Mouse (Mus musculus) cerebellum, adult 8-10 months (tissue): ENCODE data around the gene Klhl15.
"Not testable (repeated sequence)": the region's sequence is repeated elsewhere in the genome, so short reads cannot be mapped to it uniquely, and the experiment has no call there.

Source experiments
- DNase-seq: peaks from one replicate; pipeline ENCODE4 v3.0.0; 2022

Gene Klhl15

DNA sequence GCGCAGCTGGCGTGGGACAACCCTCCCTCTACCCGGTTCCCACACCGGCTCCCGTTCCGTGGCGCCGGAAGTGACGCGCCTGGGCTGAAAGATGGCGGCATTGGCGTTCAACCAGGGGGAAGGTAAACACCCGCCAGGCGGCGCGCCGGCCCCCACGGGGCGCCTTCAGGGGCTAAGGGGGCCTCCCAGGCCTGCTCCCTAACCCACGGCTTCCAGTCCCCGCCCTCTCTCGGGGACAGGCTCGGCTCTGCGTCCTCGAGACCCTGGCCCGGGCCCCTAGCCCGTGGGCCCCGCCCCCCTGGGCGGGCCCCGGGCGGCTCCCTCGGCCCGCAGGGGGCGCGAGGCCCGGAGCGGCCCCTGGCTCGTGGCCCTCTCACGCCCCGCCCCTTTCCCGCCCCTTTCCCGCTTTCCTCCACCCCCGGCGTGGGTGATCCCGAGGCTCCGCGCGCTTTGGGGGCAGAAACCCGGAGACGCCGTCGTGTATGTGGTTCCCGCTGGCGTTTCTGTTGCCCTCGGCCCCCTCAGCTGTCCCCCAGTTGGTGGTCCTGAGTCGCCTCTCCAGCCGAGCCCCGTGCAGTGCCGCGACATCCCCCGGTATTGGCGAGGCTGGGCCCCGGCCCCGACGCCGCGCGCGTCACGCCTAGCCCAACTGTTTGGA, at the start of gene Klhl15:
Gene Klhl15, plus strand, starts transcription at position 68 of the 658 bp plus-strand sequence.
- DNase-seq = peak; percentile 70

DNA sequence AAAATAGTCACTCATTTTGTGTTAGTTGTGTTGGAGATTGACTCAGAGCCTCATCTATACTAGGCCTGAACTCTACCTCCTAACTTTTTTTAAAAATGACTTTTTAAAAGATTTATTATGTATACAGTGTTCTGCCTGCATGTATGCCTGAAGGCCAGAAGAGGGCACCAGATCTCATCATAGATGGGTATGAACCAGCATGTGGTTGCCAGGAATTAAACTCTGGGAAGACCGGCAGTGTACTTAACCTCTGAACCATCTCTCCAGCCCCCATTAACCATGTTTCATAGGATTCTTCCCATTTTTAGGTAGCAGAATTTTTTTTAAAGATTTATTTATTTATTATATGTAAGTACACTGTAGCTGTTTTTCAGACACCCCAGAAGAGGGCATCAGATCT, 49.2 kb upstream of the Klhl15 start:
- no peak for DNase-seq

GRCm38 (mm10) chrX:94193901-94194300, 40.5 kb upstream of the Klhl15 start:
- DNase-seq = not testable (repeated sequence)

- DNase-seq = peak; percentile 39
Measured at GRCm38 (mm10) chrX:94197789-94198188, 36.6 kb upstream of the Klhl15 start.

DNA sequence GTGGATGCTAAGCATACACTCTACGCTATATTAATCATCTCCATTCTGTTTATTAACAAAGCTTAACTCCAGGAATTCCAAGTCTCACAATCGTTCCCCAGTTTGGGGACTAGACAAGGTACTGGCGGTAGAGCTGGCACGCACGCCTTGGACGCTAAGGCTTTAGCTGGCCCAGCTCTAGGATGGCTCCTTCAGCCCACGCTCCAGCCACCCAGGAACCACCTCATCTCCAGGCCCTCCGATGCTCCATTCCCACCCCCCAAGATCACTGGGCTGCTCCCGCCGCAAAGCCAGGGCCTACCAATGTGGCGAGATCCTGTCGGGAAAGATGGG, 22.2 kb upstream of the Klhl15 start:
- DNase-seq = no peak

DNA sequence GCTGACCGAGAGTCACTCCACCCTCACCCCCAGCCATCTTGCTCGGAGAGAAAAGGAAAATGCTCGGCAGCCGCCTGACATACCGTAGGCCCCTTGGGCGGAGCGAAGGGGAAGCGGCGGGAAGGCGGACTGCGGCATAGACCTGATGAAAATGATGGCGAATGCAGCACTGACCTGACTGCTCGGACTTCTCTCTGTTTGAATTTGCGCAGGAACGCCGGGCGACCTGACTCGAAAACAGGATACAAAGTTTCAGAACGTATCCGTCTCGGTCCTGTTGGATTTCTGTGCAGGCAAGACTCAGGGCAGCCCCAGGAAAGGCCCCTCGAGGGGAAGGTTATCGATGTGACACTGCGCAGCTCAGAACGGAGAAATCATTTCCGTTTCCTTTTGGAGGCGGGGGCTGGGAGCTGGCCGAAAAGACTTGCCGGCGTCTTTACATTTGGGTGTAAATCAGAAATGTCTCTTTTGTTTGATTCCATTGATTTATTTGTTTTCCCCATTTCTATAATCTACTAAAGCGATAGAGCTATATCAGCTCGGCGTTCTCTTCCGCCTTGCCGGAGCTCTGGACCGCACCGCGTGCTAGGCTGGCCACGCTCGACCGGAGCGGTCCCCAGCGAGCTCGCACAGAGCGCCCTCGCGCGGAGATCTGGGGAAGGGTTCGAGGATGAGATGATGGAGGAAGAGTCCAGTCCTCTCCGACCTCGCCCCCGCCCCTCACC, 21.6 kb upstream of the Klhl15 start, which contains the start of gene Eif2s3x:
Gene Eif2s3x, minus strand, starts transcription at position 266 of the 725 bp plus-strand sequence.
- peak; percentile 93 for DNase-seq

DNA sequence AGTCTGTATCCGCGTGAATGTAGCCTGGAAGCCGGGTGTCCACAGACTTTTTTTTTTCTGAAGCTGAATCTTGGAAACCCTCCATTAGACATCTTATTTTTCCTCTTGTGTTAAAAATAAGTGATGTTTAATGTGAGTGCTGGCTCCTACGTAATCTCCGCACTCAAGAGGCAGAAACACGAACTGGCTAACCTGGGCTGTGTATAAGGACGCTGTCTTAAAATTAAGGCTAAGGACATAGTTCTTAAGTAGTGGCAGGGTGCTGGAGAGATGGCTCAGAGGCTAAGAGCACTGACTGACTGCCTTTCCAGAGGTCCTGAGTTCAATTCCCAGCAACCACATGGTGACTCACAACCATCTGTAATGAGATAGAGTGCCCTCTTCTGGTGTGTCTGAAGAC, 21.0 kb upstream of the Klhl15 start:
- DNase-seq = peak; percentile 28

- no peak for DNase-seq
Measured at GRCm38 (mm10) chrX:94233432-94233831, 967 bp upstream of the Klhl15 start.

GRCm38 (mm10) chrX:94233936-94234531, 365 bp upstream of the Klhl15 start:
- DNase-seq = no peak

- peak; percentile 25 for DNase-seq
Measured at GRCm38 (mm10) chrX:94235190-94235555, 774 bp downstream of the Klhl15 start.

- no peak for DNase-seq
Measured at GRCm38 (mm10) chrX:94235601-94236000, 1.2 kb downstream of the Klhl15 start.

GRCm38 (mm10) chrX:94288923-94289322, 54.5 kb downstream of the Klhl15 start:
- peak; percentile 33 for DNase-seq

DNA sequence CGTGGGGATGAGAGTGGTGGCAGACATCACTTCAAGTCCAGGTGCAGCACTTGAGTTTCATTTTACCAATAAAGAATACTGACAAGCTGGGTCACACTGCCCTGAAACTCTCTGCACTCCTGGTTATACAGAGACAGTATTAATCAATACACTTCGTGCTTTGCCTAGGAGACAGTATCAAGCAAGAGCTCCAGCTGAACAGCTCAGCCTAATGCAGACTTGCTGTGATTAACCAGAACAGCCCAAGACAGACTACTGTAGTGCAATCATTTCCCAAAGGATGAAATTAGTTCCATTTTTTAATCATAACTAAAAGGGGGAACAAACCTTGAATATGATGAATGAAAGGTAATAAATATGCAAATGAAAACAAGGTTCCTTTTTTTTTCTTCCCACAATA, 68.5 kb downstream of the Klhl15 start:
- DNase-seq = no peak

GRCm38 (mm10) chrX:94321036-94321902, 86.9 kb downstream of the Klhl15 start:
- DNase-seq = no peak
